Mouse (Mus musculus): Measurements from ENCODE around the gene Tbc1d22b. TPM values are rescaled to one million over a fixed set of nuclear protein-coding genes. Genes with fewer than 3 reads are reported as not detected.

The Tbc1d22b gene
- 6.5 and 7.9 TPM in 2 replicates for polyA plus RNA-seq (2021; fragmentation: Nextera tagmentation)
- long read RNA-seq, experiment 1, partial matches to known transcripts = 6 of 9 reads
- long read RNA-seq, experiment 1, other reads (novel, unspliced or antisense) = 1 of 9 reads
- long read RNA-seq, experiment 2, transcript Tbc1d22b-201 (13 exons, 3,595 nt) = major isoform, 99 of 133 reads
- long read RNA-seq, experiment 2, partial matches to known transcripts = 11 of 133 reads
- long read RNA-seq, experiment 2, other reads (novel, unspliced or antisense) = 21 of 133 reads

GRCm38 (mm10) chr17:29549543-29550428, at the start of gene Tbc1d22b, which contains the start of gene Gm17657:
Tbc1d22b (plus strand) TSS chr17:29549785.
Gm17657 (minus strand) TSS chr17:29549638.

DNA sequence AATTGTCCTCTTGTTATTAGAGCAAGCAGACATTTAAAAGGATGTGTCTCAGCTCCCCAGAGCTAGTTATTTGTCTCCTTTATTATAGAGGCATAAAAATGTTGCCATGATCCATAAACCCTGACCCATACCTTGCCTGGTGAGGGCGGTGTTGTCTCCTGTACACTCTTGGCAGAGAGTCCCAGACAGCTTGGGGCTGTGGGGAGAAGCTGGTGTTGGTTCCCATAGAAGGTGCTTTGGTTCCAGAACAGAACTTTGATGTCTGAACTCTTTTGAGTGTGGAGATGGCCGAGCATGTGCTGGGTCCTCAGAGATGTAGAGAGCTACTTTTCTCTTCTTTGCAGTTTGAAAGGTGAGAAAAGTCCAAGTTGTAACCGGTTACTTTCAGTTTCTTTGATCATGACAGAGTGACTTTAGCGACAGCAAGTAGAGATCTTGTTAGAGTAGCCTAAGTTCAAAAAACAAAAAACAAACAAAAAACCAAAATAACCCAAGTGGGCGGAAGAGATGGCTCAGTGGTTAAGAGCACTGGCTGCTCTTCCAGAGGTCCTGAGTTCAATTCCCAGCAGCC, 2.7 kb downstream of the Tbc1d22b start, which contains the start of gene Tmem217:
Tmem217 (minus strand) TSS at position 224 of the 571 bp plus-strand sequence.

DNA sequence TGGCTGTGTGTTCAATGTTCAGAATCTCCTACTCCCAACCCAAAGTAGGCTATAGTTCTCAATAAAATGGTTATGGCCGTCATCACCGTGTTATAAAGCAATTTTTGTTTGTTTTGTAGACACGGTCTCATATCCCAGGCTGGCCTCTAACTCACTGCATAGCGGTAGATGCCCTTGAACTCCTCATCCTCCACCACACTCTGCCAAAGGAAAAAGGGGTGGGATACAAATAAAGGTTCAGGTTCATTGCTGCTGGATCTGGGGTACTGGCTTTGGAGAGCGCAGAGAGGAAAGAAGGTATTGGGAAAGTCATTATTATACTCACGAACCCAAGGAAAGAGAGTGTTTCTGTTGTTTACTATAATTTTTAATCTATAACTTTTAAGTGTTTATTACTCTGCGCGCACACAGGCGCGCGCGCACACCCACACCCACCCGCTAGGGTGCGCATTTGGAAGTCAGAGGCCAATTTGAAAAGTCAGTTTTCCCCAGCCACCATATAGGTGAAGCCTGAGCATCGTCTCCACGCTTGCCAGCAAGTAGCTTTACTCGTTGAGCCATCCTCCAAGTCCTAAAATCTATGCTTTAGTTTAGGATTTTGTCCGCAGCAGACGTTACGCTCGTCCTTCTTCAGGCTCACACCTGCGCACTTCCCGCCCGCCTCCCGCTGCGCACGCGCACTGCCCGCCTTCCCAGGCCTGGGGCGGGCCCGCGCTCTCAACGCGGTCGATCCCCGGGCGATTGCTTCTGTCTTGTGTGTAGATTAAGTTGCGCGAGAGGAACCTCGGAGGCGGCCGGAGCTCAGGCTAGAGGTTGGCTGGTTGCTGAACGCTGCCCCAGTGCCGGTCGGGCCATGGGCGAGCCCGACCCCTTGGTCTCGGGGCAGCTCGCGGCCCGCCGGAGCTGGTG, 64.8 kb downstream of the Tbc1d22b start, which contains the start of the genes Rnf8 and Gm28043:
Rnf8 (plus strand) TSS at position 676 of the 909 bp plus-strand sequence.
Gm28043 (plus strand) TSS at position 762 of the 909 bp plus-strand sequence.

Small RNA genes within 50 kb of the gene (microRNA-seq; reads per million reads assigned to microRNA genes)
- not detected for gene Mir7667

Other genes starting within 250 kb of the Tbc1d22b start
- gene Pi16, start 232.1 kb upstream of the Tbc1d22b start, polyA plus RNA-seq (2021; fragmentation: Nextera tagmentation) = 0.18 and 0.39 TPM in 2 replicates
- 220 TPM in 2 replicates for gene Mtch1, start 201.9 kb upstream of the Tbc1d22b start, polyA plus RNA-seq (2021; fragmentation: Nextera tagmentation)
- gene Fgd2, start 188.9 kb upstream of the Tbc1d22b start, polyA plus RNA-seq (2021; fragmentation: Nextera tagmentation) = 2.9 and 4.5 TPM in 2 replicates
- gene Pim1, start 59.0 kb upstream of the Tbc1d22b start, polyA plus RNA-seq (2021; fragmentation: Nextera tagmentation) = 0.80 and 1.2 TPM in 2 replicates
- gene Gm17657, start 147 bp upstream of the Tbc1d22b start, polyA plus RNA-seq (2021; fragmentation: Nextera tagmentation) = not detected in 2 replicates
- gene Tmem217, start 2.6 kb downstream of the Tbc1d22b start, polyA plus RNA-seq (2021; fragmentation: Nextera tagmentation) = 0.59 and 0.63 TPM in 2 replicates
- 43.9 TPM in 2 replicates for gene Rnf8, start 65.0 kb downstream of the Tbc1d22b start, polyA plus RNA-seq (2021; fragmentation: Nextera tagmentation)
- 1.2 and 1.8 TPM in 2 replicates for gene Gm28043, start 65.1 kb downstream of the Tbc1d22b start, polyA plus RNA-seq (2021; fragmentation: Nextera tagmentation)
- 49.0 and 68.6 TPM in 2 replicates for gene Cmtr1, start 110.8 kb downstream of the Tbc1d22b start, polyA plus RNA-seq (2021; fragmentation: Nextera tagmentation)
- gene Ccdc167, start 167.3 kb downstream of the Tbc1d22b start, polyA plus RNA-seq (2021; fragmentation: Nextera tagmentation) = 23.4 and 25.0 TPM in 2 replicates